Mouse (Mus musculus): Measurements from ENCODE around the gene Pde4d. TPM values are rescaled to one million over a fixed set of nuclear protein-coding genes. Genes with fewer than 3 reads are reported as not detected.

The Pde4d gene
- polyA plus RNA-seq, 2 experiments: 11.7 to 17.3 TPM

DNA sequence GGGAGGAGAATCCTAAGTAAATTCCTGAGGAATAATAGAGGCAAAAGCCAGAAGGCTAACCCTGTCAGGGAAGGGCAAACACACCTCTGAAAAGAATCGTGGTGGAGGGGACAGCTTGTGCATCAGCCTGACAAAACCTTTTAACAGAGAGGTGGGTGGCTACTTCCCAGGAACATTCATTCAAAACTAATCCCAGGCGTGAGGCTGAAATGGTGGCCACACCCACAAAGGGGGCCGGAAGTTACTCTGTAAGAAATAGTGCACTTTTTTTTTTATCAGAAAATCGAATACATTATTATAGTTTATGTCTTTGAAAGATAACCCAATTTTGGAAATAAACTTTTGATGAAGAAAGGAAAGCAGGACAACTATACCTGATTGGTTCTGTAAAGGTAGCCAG is 1227.3 kb downstream of the Pde4d start:
- Histone ChIP-seq H3K27me3 (ENCODE audit: control insufficient read depth, insufficient read depth, low read length) (no peaks in the 10 kb centered on the region), H3K4me2 (replicated peaks; ENCODE audit: low read depth, low read length, severe bottlenecking) (no peak overlapping the region), H3K36me3 (ENCODE audit: control insufficient read depth, insufficient read depth, low read length) (no peaks in the 10 kb centered on the region), H3K9me3 (ENCODE audit: control insufficient read depth, low read length) (no peaks in the 10 kb centered on the region), H3K4me1 (ENCODE audit: control insufficient read depth, insufficient read depth, low read length) (no peaks in the 10 kb centered on the region), H3K27ac (replicated peaks; ENCODE audit: low read depth, low read length) (no peak overlapping the region), H3K9ac (ENCODE audit: low read depth, low read length, severe bottlenecking) (no peak overlapping the region), H3K4me3 (replicated peaks; ENCODE audit: low read length) (no peak overlapping the region)
- no peak for ATAC-seq (ENCODE audit: low FRiP score, low read depth)
- 63% methylated on average over 4 of the region's 4 CpGs for WGBS
- no peak for TF ChIP-seq POLR2A (IDR thresholded peaks at IDR 0.05; ENCODE audit: borderline replicate concordance, extremely low read depth, insufficient read depth, insufficient read length)
- DNase-seq (ENCODE audit: low spot score): no peak

DNA sequence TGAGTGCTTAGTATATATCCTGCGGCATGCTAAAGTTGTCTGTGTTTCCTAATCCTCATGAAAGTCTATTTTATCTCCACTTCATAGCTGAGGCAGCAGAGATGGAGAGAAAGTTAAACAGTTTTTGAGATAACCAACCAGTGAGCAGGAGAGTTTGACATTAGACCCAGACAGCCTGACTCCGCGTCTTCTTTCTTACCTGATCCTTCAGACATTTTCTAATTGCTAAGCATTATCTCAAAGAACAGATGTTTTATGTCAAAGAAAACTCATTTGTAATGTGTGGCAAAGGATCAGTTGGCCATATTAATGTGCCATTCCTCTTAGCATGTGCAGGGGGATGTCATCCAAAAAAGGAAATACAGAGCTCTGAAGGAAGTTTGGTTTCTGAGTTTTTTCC is 1227.9 kb downstream of the Pde4d start:
- Histone ChIP-seq H3K9ac (ENCODE audit: low read depth, low read length, severe bottlenecking) (no peak overlapping the region), H3K4me2 (replicated peaks; ENCODE audit: low read depth, low read length, severe bottlenecking) (no peak overlapping the region), H3K9me3 (ENCODE audit: control insufficient read depth, low read length) (no peaks in the 10 kb centered on the region), H3K36me3 (ENCODE audit: control insufficient read depth, insufficient read depth, low read length) (no peaks in the 10 kb centered on the region), H3K4me1 (ENCODE audit: control insufficient read depth, insufficient read depth, low read length) (no peaks in the 10 kb centered on the region), H3K27ac (replicated peaks; ENCODE audit: low read depth, low read length) (no peak overlapping the region), H3K27me3 (ENCODE audit: control insufficient read depth, insufficient read depth, low read length) (no peaks in the 10 kb centered on the region), H3K4me3 (replicated peaks; ENCODE audit: low read length) (no peak overlapping the region)
- no peak for TF ChIP-seq POLR2A (IDR thresholded peaks at IDR 0.05; ENCODE audit: borderline replicate concordance, extremely low read depth, insufficient read depth, insufficient read length)
- 87% methylated on average over 3 of the region's 3 CpGs for WGBS
- DNase-seq (ENCODE audit: low spot score): no peak
- ATAC-seq (ENCODE audit: low FRiP score, low read depth): no peak

GRCm38 (mm10) chr13:109678991-109679390 is 1229.2 kb downstream of the Pde4d start:
- Histone ChIP-seq H3K9me3 (ENCODE audit: control insufficient read depth, low read length) (no peaks in the 10 kb centered on the region), H3K27ac (replicated peaks; ENCODE audit: low read depth, low read length) (no peak overlapping the region)

GRCm38 (mm10) chr13:109680229-109680628 is 1230.5 kb downstream of the Pde4d start:
- ATAC-seq (ENCODE audit: low FRiP score, low read depth) (no peak), DNase-seq (ENCODE audit: low spot score) (no peak)
- Histone ChIP-seq H3K4me3 (replicated peaks; ENCODE audit: low read length) (no peak overlapping the region), H3K4me2 (replicated peaks; ENCODE audit: low read depth, low read length, severe bottlenecking) (no peak overlapping the region), H3K27ac (replicated peaks; ENCODE audit: low read depth, low read length) (no peak overlapping the region), H3K9me3 (ENCODE audit: control insufficient read depth, low read length) (no peaks in the 10 kb centered on the region), H3K4me1 (ENCODE audit: control insufficient read depth, insufficient read depth, low read length) (peaks cover 3% of the 10 kb centered on the region; the same call in 1 of the 2 replicates), H3K36me3 (ENCODE audit: control insufficient read depth, insufficient read depth, low read length) (no peaks in the 10 kb centered on the region), H3K27me3 (ENCODE audit: control insufficient read depth, insufficient read depth, low read length) (no peaks in the 10 kb centered on the region), H3K9ac (ENCODE audit: low read depth, low read length, severe bottlenecking) (no peak overlapping the region)
- no peak for TF ChIP-seq POLR2A (IDR thresholded peaks at IDR 0.05; ENCODE audit: borderline replicate concordance, extremely low read depth, insufficient read depth, insufficient read length)
- 85% methylated on average over 8 of the region's 8 CpGs for WGBS

More at GRCm38 (mm10) chr13:109678991-109679390, 1229.2 kb downstream of the Pde4d start:
- ATAC-seq (ENCODE audit: low FRiP score, low read depth): no peak
- no peak overlapping the region for H3K4me3 ChIP-seq (replicated peaks; ENCODE audit: low read length)
- H3K9ac ChIP-seq (ENCODE audit: low read depth, low read length, severe bottlenecking): no peak overlapping the region
- H3K27me3 ChIP-seq (ENCODE audit: control insufficient read depth, insufficient read depth, low read length): no peaks in the 10 kb centered on the region
- 87% methylated on average over 1 of the region's 1 CpGs for WGBS
- no peaks in the 10 kb centered on the region for H3K36me3 ChIP-seq (ENCODE audit: control insufficient read depth, insufficient read depth, low read length)
- no peak overlapping the region for H3K4me2 ChIP-seq (replicated peaks; ENCODE audit: low read depth, low read length, severe bottlenecking)
- no peaks in the 10 kb centered on the region for H3K4me1 ChIP-seq (ENCODE audit: control insufficient read depth, insufficient read depth, low read length)
- no peak for DNase-seq (ENCODE audit: low spot score)
- no peak for TF ChIP-seq POLR2A (IDR thresholded peaks at IDR 0.05; ENCODE audit: borderline replicate concordance, extremely low read depth, insufficient read depth, insufficient read length)

GRCm38 (mm10) chr13:109681699-109682293 is 1232.0 kb downstream of the Pde4d start:
- Histone ChIP-seq H3K27ac (replicated peaks; ENCODE audit: low read depth, low read length) (no peak overlapping the region), H3K27me3 (ENCODE audit: control insufficient read depth, insufficient read depth, low read length) (no peaks in the 10 kb centered on the region), H3K4me2 (replicated peaks; ENCODE audit: low read depth, low read length, severe bottlenecking) (no peak overlapping the region), H3K9ac (ENCODE audit: low read depth, low read length, severe bottlenecking) (no peak overlapping the region), H3K9me3 (ENCODE audit: control insufficient read depth, low read length) (no peaks in the 10 kb centered on the region), H3K4me3 (replicated peaks; ENCODE audit: low read length) (no peak overlapping the region), H3K4me1 (ENCODE audit: control insufficient read depth, insufficient read depth, low read length) (peaks cover 4% of the 10 kb centered on the region; the same call in 1 of the 2 replicates), H3K36me3 (ENCODE audit: control insufficient read depth, insufficient read depth, low read length) (no peaks in the 10 kb centered on the region)
- TF ChIP-seq POLR2A (IDR thresholded peaks at IDR 0.05; ENCODE audit: borderline replicate concordance, extremely low read depth, insufficient read depth, insufficient read length): no peak
- DNase-seq (ENCODE audit: low spot score) (no peak), ATAC-seq (ENCODE audit: low FRiP score, low read depth) (no peak)
- 79% methylated on average over 4 of the region's 4 CpGs for WGBS

All from limb, embryonic 14.5 days (tissue).